Mouse (Mus musculus): ENCODE results near the gene Rsph6a.

The Rsph6a gene

GRCm38 (mm10) chr7:19078732-19079131, 24.2 kb downstream of the Rsph6a start:
- DNase-seq (ENCODE audit: low spot score in 2 of 2) = no peak

GRCm38 (mm10) chr7:19080451-19080950, 26.0 kb downstream of the Rsph6a start:
- no peak for DNase-seq (ENCODE audit: low spot score in 2 of 2)

- no peak for DNase-seq (ENCODE audit: low spot score in 2 of 2)
These were observed 27.7 kb downstream of the Rsph6a start for GRCm38 (mm10) chr7:19082171-19082570.

GRCm38 (mm10) chr7:19083096-19083495, 28.6 kb downstream of the Rsph6a start:
- no peak for DNase-seq (ENCODE audit: low spot score in 2 of 2)

- no peak for DNase-seq (ENCODE audit: low spot score in 2 of 2)
These were observed 29.2 kb downstream of the Rsph6a start, which contains the start of gene Dmpk for GRCm38 (mm10) chr7:19083701-19084100. Gene Dmpk (plus strand): TSS chr7:19083849.

- DNase-seq (ENCODE audit: low spot score in 2 of 2) = peak; percentile 81 to 85
These were observed 29.8 kb downstream of the Rsph6a start for GRCm38 (mm10) chr7:19084277-19084771.

- DNase-seq (ENCODE audit: low spot score in 2 of 2) = no peak
These were observed 30.5 kb downstream of the Rsph6a start for GRCm38 (mm10) chr7:19084921-19085473.

- DNase-seq (ENCODE audit: low spot score in 2 of 2) = no peak
These were observed 31.0 kb downstream of the Rsph6a start for GRCm38 (mm10) chr7:19085495-19085894.

- DNase-seq (ENCODE audit: low spot score in 2 of 2) = peak; percentile 73 to 75
These were observed 31.6 kb downstream of the Rsph6a start for GRCm38 (mm10) chr7:19086042-19086441.

GRCm38 (mm10) chr7:19086760-19087159, 32.3 kb downstream of the Rsph6a start:
- DNase-seq (ENCODE audit: low spot score in 2 of 2) = no peak

- DNase-seq (ENCODE audit: low spot score in 2 of 2) = peak; percentile 57 to 70
These were observed 34.3 kb downstream of the Rsph6a start for GRCm38 (mm10) chr7:19088813-19089212.

GRCm38 (mm10) chr7:19091913-19092312, 37.4 kb downstream of the Rsph6a start:
- no peak for DNase-seq (ENCODE audit: low spot score in 2 of 2)

GRCm38 (mm10) chr7:19092381-19093173, 38.1 kb downstream of the Rsph6a start:
- DNase-seq (ENCODE audit: low spot score in 2 of 2) = no peak

- DNase-seq (ENCODE audit: low spot score in 2 of 2) = peak; percentile 80 to 84
These were observed 38.7 kb downstream of the Rsph6a start for GRCm38 (mm10) chr7:19093174-19093521.

GRCm38 (mm10) chr7:19093537-19094385, 39.3 kb downstream of the Rsph6a start:
- DNase-seq (ENCODE audit: low spot score in 2 of 2) = peak; percentile 80 to 86

- peak in 1 of 2 experiments; percentile 42 for DNase-seq (ENCODE audit: low spot score in 2 of 2)
These were observed 40.0 kb downstream of the Rsph6a start, which contains the start of gene Six5 for GRCm38 (mm10) chr7:19094471-19094825. Gene Six5 (plus strand): TSS chr7:19094594.

GRCm38 (mm10) chr7:19094826-19095750, 40.6 kb downstream of the Rsph6a start:
- no peak for DNase-seq (ENCODE audit: low spot score in 2 of 2)

- no peak for DNase-seq (ENCODE audit: low spot score in 2 of 2)
These were observed 41.2 kb downstream of the Rsph6a start for GRCm38 (mm10) chr7:19095751-19096110.

- DNase-seq (ENCODE audit: low spot score in 2 of 2) = no peak
These were observed 42.0 kb downstream of the Rsph6a start for GRCm38 (mm10) chr7:19096421-19096976.

- no peak for DNase-seq (ENCODE audit: low spot score in 2 of 2)
These were observed 42.7 kb downstream of the Rsph6a start for GRCm38 (mm10) chr7:19097217-19097616.

GRCm38 (mm10) chr7:19097863-19098262, 43.4 kb downstream of the Rsph6a start:
- no peak for DNase-seq (ENCODE audit: low spot score in 2 of 2)
